Mouse (Mus musculus) kidney, adult 2 months (tissue): ENCODE data around the gene Elp5.

Source experiments
- CTCF ChIP-seq: fragments of 200-500 bp; conservative IDR thresholded peaks from 2 replicates; pipeline ENCODE4 v1.5.1; 2011; ENCODE audit warnings: low read depth, mild to moderate bottlenecking, control low read depth, low read length, moderate library complexity, mixed read lengths; ENCODE audit not compliant: insufficient read depth, insufficient read length
- POLR2A ChIP-seq: fragments of 200-500 bp; IDR thresholded peaks from one replicate; pipeline ENCODE4 v1.6.1; 2011; ENCODE audit warnings: low read depth, low read length, control low read depth

- TF ChIP-seq POLR2A (no peak), CTCF (no peak)
Measured at GRCm38 (mm10) chr11:69931769-69932168, 50.5 kb downstream of the Elp5 start.
